Mouse (Mus musculus) heart, embryonic 16.5 days (tissue): ENCODE data around the gene Gm13276. TPM values are rescaled to one million over a fixed set of nuclear protein-coding genes. Genes with fewer than 3 reads are reported as not detected.
"Not testable (repeated sequence)": the region's sequence is repeated elsewhere in the genome, so short reads cannot be mapped to it uniquely, and the experiment has no call there.

ENCODE experiments used
- ATAC-seq: fragments of 200-750 bp; cut with Nextera tagmentation; replicated peaks from 2 replicates; pipeline ENCODE4 v1.8.0; 2017; ENCODE audit warnings: moderate number of reproducible peaks; ENCODE audit not compliant: insufficient read depth, low FRiP score; ENCODE audit errors: extremely low read depth
- H3K27ac ChIP-seq: fragments of 300-500 bp; sonication (generic); 2 replicates; pipeline ENCODE4 v1.5.1; 2014; ENCODE audit warnings: mild to moderate bottlenecking, low read length, control low read depth, moderate library complexity
- H3K27me3 ChIP-seq: fragments of 300-500 bp; sonication (generic); 2 replicates; pipeline ENCODE4 v1.6.1; 2014; ENCODE audit warnings: low read length, mixed read lengths; ENCODE audit not compliant: control insufficient read depth, insufficient read depth
- H3K36me3 ChIP-seq: fragments of 300-500 bp; sonication (generic); 2 replicates; pipeline ENCODE4 v1.6.1; 2014; ENCODE audit not compliant: control insufficient read depth, insufficient read depth
- H3K4me1 ChIP-seq: fragments of 300-500 bp; sonication (generic); 2 replicates; pipeline ENCODE4 v1.6.1; 2014; ENCODE audit warnings: low read length, mixed read lengths; ENCODE audit not compliant: control insufficient read depth, insufficient read depth
- H3K4me2 ChIP-seq: fragments of 300-500 bp; sonication (generic); 2 replicates; pipeline ENCODE4 v1.6.1; 2014; ENCODE audit warnings: low read depth, mild to moderate bottlenecking, control low read depth, low read length
- H3K4me3 ChIP-seq: fragments of 300-500 bp; sonication (generic); 2 replicates; pipeline ENCODE4 v1.5.1; 2014; ENCODE audit warnings: mild to moderate bottlenecking, control low read depth, low read length
- H3K9ac ChIP-seq: fragments of 300-500 bp; sonication (generic); 2 replicates; pipeline ENCODE4 v1.6.1; 2014; ENCODE audit warnings: low read length, control low read depth
- H3K9me3 ChIP-seq: fragments of 300-500 bp; sonication (generic); replicated peaks from 2 replicates; pipeline ENCODE4 v1.6.1; 2016; ENCODE audit warnings: low read length; ENCODE audit not compliant: control insufficient read depth
- WGBS: fragments of 180-500 bp; shearing (Covaris S2); extraction: QIAGEN DNeasy Blood & Tissue Kit; methylation state at CpG from one replicate; pipeline ENCODE4 v1.1.7; 2014; 5-methylcytosine and 5-hydroxymethylcytosine counted together
- polyA plus RNA-seq: library from polyadenylated mRNA; unstranded; fragments of >200 nt; fragmentation: Nextera tagmentation; extraction: Ambion mirVana; gene quantifications from 2 replicates; pipeline ENCODE4 v1.2.1, GENCODE M21; 2015

The Gm13276 gene
- polyA plus RNA-seq: not detected in 2 replicates

DNA sequence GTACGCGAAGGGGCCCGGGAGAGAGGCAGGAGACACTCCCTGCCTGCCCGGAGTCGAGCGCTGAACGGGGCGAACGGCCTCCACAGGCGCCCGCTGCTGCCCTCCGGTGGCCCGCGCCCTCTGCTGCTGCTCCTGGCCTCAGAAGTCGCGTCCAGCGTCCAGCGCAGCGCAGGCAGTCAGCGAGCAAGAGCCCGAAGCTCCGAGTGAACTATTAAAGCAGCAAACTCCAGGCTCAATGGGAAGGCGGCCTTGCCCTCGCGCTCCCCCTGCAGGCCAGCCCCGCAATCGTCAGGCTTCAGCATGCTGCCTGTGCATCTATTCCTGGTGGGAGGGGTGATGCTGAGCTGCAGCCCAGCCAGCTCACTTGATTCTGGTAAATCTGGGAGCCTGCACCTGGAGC, at the start of gene Gm13276:
TSS of gene Gm13276 (plus strand) at position 301 of the 400 bp plus-strand sequence.
- not testable (repeated sequence) for H3K9ac ChIP-seq, H3K27me3 ChIP-seq, H3K9me3 ChIP-seq, ATAC-seq, H3K36me3 ChIP-seq, H3K27ac ChIP-seq, H3K4me1 ChIP-seq, H3K4me2 ChIP-seq, H3K4me3 ChIP-seq
- WGBS: no CpG with 5 or more reads among the region's 27 CpGs

DNA sequence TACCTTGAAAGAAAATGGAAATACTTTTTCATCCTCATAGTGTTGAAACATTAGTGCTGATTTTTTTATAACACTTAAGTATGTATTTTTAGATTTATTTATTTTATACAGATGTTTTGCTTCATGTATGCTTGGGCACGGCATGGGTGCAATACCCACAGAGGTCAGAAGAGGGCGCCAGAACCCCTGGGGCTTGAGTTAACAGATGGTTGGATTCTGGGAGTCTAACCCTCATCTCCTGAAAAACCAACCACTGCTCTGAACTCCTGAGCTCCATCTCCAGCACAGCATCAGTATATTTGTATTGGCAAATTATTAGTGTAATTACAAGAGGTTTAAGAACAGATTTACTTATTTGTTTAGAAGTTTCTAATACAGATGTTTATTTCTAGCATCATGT, 47.0 kb upstream of the Gm13276 start:
- Histone ChIP-seq H3K27me3 (no peaks in the 10 kb centered on the region), H3K4me2 (no peak overlapping the region), H3K4me3 (no peak overlapping the region), H3K9ac (no peak overlapping the region), H3K9me3 (no peaks in the 10 kb centered on the region), H3K36me3 (no peaks in the 10 kb centered on the region), H3K4me1 (0 out of 2 replicates have a peak, but pooled peaks cover 2% of the 10 kb centered on the region), H3K27ac (no peak overlapping the region)
- ATAC-seq: 0 out of 2 replicates have a peak, but pooled peaks have one; percentile 45
- WGBS: 0% methylated on average over 2 of the region's 2 CpGs

DNA sequence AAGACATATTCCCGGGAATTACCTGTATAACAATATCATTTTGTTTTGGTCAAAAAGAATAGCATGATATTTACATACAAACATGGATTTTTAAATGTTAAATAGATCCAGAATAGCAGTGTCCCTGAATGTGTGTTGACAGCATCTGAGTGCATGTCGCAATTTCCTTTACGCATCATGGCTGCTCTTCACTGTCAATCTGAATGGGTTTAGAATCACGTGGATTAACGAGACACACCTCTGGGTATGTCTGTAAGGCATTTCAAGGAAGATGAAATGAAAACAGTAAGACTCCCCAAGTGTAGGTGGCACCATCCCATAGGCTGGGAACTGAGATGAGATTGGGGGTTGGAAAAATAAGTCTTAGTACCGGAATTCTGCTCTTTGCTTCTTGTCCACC, 46.5 kb upstream of the Gm13276 start:
- 84% methylated on average over 6 of the region's 6 CpGs for WGBS
- no peak for ATAC-seq

DNA sequence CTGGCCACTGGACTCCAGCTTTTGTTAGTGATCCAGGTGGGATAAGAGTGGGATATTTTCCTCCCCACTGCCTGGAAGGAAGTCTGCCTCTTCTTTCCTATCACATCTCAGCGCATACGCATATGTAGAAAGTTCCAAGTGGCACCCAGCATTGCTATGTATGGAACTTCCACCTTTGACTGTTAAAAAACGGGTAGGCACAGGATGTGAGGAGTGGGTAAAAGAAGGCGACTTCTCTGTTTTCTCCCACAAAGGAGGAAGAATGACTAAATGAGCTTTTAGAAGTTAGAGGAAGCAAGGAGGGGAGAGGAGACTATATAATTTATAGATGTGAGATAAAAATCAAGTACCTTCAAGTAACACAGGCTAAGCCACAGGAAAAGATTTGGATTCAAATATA, 44.1 kb upstream of the Gm13276 start:
- Histone ChIP-seq H3K9me3 (no peaks in the 10 kb centered on the region), H3K36me3 (no peaks in the 10 kb centered on the region), H3K27me3 (no peaks in the 10 kb centered on the region), H3K4me2 (no peak overlapping the region), H3K9ac (no peak overlapping the region), H3K4me3 (no peak overlapping the region), H3K4me1 (0 out of 2 replicates have a peak, but pooled peaks cover 2% of the 10 kb centered on the region), H3K27ac (no peak overlapping the region)
- 74% methylated on average over 4 of the region's 4 CpGs for WGBS
- no peak for ATAC-seq

More for the DNA sequence above, 46.5 kb upstream of the Gm13276 start:
- Histone ChIP-seq H3K27ac (no peak overlapping the region), H3K27me3 (no peaks in the 10 kb centered on the region), H3K9me3 (no peaks in the 10 kb centered on the region), H3K4me2 (no peak overlapping the region), H3K4me1 (0 out of 2 replicates have a peak, but pooled peaks cover 2% of the 10 kb centered on the region), H3K9ac (no peak overlapping the region), H3K36me3 (no peaks in the 10 kb centered on the region), H3K4me3 (no peak overlapping the region)

DNA sequence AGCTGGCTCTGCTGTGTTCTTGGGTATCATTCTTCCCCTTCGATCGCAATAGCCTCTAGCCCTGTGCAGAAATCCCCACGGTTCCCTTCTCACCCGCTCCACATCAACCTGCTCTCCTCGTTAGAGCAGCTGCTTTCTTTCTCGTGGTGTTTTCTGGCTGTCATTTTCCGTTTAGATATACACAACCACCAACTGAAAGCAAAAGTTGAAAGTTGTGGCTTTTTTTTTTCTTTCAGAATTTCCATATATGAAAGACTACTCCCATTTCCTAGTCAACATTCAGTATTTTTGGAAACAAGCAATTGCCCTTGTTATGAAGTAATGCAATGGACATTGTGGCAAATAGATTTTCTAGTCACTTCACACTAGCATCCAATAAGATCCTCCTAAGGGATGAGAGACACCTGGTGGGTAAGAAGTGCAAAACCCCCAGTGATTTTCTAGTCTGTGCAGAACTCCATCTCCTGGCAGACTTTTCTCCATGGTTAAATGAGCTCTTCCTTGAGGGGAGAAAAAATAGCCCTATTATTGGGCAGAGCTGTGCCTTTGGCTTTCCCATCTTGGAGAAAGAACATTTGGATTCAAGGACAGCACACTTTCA, 42.6 kb upstream of the Gm13276 start:
- no peaks in the 10 kb centered on the region for H3K9me3 ChIP-seq
- no peaks in the 10 kb centered on the region for H3K27me3 ChIP-seq
- WGBS: 60% methylated on average over 7 of the region's 7 CpGs
- no peak overlapping the region for H3K27ac ChIP-seq
- H3K4me1 ChIP-seq: 0 out of 2 replicates have a peak, but pooled peaks cover under 1% of the 10 kb centered on the region
- no peak overlapping the region for H3K9ac ChIP-seq
- H3K4me3 ChIP-seq: no peak overlapping the region
- no peaks in the 10 kb centered on the region for H3K36me3 ChIP-seq
- ATAC-seq: no peak
- H3K4me2 ChIP-seq: no peak overlapping the region

DNA sequence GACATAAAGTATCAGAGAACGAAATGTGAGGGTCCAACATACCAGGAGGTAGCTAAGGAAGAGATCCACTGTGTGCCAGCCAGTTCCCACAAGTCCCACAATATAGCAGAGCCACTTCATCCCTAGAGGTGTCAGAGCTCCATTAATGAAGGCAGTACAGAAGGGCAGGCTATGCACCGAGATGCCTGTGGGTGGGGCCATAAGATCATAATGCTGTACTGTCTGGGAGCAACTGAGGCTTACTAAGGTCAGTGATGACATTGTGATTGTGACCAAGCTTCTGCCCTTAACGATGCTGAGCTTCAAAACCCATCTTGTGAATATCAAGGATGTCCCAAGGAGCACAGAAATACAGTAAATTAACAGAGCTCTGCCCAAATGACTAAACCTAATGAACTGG, 41.3 kb upstream of the Gm13276 start:
- 66% methylated on average over 3 of the region's 3 CpGs for WGBS
- Histone ChIP-seq H3K27ac (no peak overlapping the region), H3K4me3 (no peak overlapping the region), H3K36me3 (no peaks in the 10 kb centered on the region), H3K4me2 (no peak overlapping the region), H3K4me1 (no peaks in the 10 kb centered on the region), H3K9me3 (no peaks in the 10 kb centered on the region), H3K27me3 (no peaks in the 10 kb centered on the region), H3K9ac (no peak overlapping the region)
- ATAC-seq: no peak

DNA sequence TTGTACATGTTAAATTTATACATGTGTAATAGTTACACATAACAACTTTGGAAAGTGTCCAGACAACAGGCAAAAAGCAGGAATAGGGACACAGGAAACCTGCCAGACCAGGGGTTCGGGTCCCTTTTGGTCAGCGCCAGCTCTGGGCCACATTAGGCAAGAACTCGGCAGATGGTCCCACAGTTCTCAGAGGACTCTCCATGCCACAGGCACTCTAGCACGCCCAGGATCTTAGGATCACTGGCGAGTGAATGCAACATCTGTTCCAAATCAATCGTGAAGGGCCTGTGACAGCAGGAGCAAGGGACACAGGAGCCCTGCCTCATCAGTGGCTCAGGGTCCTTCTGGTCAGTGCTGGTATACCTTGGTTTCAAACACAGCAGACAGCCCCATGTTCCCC, 35.6 kb upstream of the Gm13276 start:
- H3K9ac ChIP-seq: no peak overlapping the region
- H3K9me3 ChIP-seq: no peaks in the 10 kb centered on the region
- no peaks in the 10 kb centered on the region for H3K27me3 ChIP-seq
- H3K4me2 ChIP-seq: no peak overlapping the region
- no peak overlapping the region for H3K4me3 ChIP-seq
- no peaks in the 10 kb centered on the region for H3K4me1 ChIP-seq
- ATAC-seq: no peak
- H3K36me3 ChIP-seq: no peaks in the 10 kb centered on the region
- H3K27ac ChIP-seq: no peak overlapping the region
- WGBS: 56% methylated on average over 6 of the region's 6 CpGs

DNA sequence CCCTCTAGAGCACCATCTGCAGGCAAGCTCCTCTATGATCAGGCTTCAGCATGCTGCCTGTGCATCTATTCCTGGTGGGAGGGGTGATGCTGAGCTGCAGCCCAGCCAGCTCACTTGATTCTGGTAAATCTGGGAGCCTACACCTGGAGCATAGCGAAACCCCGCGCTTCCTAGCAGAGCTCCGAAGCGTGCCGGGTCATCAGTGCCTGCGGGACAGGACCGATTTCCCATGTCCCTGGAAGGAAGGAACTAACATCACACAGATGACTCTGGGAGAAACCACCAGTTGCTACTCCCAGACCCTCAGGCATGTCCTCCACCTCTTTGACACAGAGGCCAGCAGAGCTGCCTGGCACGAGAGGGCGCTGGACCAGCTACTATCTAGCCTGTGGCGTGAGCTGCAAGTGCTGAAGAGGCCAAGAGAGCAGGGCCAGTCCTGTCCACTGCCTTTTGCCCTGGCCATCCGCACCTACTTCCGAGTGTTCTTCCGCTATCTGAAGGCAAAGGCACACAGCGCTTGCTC, 30.6 kb upstream of the Gm13276 start, which contains the start of gene Gm13271:
TSS of gene Gm13271 (plus strand) at position 51 of the 523 bp plus-strand sequence.
- not testable (repeated sequence) for H3K9ac ChIP-seq, H3K27ac ChIP-seq, H3K4me2 ChIP-seq, H3K4me1 ChIP-seq, ATAC-seq, H3K36me3 ChIP-seq, H3K4me3 ChIP-seq, H3K9me3 ChIP-seq, H3K27me3 ChIP-seq
- 58% methylated on average over 14 of the region's 15 CpGs for WGBS

DNA sequence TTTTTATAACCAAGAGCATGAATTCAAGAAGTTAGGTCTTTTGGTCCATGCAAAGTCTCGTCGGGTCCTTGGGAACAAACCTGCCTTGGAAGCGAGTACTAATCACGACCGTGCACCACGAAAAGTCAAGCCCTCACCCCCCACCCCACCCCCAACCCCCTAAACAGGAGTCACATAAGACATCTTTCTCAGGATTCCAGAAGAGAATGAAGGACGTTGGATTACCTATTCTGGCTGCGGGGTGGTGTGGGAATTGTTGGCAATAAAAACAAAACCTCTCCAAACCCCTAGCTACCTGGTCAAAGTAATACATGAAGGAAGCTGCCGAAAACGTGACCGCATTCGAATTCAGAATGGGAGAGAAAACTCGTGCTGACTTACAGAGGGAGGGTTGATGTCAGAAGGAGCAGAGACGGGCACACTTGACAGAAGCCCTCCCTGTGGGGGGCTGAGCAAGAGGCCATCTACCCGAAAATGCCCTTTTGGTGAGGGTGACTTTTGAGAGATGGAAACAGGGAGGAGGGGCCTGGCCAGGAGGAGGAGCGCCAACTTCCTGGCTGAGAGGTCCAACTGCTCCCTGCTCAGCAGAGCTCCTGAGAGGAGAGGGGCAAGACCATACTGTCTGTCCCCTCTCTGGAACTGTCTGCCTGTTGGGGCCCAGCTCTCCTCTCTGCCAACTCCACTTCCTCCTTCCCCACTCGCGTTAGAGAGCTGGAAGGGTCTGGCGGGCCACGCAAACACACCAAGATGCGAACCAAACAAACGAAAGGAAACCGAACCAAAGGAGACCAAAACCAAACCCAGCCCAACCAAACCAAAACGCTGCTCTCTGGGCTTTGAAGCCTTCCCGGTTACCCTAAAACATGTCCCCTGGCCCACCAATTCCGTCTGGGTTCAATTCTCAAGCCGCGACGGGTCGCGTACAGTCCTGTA, 28.7 kb upstream of the Gm13276 start:
- ATAC-seq, H3K36me3 ChIP-seq, H3K9me3 ChIP-seq, H3K27me3 ChIP-seq, H3K4me1 ChIP-seq: not testable (repeated sequence)
- Histone ChIP-seq H3K27ac (peak overlapping the region; percentile 97), H3K4me2 (peak overlapping the region; percentile 76), H3K9ac (peak overlapping the region; percentile 83), H3K4me3 (peak overlapping the region; percentile 70)
- WGBS: 9% methylated on average over 28 of the region's 31 CpGs
